Mouse (Mus musculus) ES-E14 (cell line): ENCODE results near the gene Nedd4.

Experiments
- CHD2 ChIP-seq: IDR thresholded peaks from 2 replicates; pipeline ENCODE4 v1.6.1; 2014; ENCODE audit warnings: mild to moderate bottlenecking, low read depth, low read length, inconsistent platforms
- HCFC1 ChIP-seq: IDR thresholded peaks from 2 replicates; pipeline ENCODE4 v1.6.1; 2012; ENCODE audit warnings: low read length, inconsistent platforms, borderline replicate concordance; ENCODE audit not compliant: insufficient read depth
- MAFK ChIP-seq: IDR thresholded peaks from 2 replicates; pipeline ENCODE4 v1.6.1; 2014; ENCODE audit warnings: mild to moderate bottlenecking, low read depth, low read length, inconsistent platforms; ENCODE audit not compliant: insufficient read depth
- ZNF384 ChIP-seq: IDR thresholded peaks from 2 replicates; pipeline ENCODE4 v1.6.1; 2012; ENCODE audit warnings: low read depth, low read length, inconsistent platforms

DNA sequence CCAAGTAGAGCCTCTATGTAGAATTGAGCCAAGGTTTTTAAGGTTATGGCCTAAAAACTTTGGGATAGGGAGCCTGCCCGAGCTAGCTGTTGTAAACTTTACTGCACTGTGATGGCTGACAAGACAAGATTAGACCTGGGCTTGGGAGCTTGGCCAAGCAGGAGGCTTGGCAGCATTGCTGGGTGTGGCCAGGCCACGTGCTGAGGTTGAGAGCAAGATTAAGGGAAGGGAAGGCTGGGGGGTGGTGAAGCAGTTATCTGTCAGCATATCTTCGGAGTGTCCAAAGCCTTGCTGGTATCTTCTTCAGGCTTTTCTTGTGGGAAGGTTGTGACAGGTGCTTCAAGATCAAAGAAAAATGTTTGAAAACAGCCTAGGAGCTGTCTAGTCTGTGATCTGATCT lies 37.6 kb downstream of the Nedd4 start:
- TF ChIP-seq MAFK (no peak), CHD2 (no peak), HCFC1 (no peak), ZNF384 (no peak)
